Mouse (Mus musculus): ENCODE results near the gene Rest. TPM values are rescaled to one million over a fixed set of nuclear protein-coding genes. Genes with fewer than 3 reads are reported as not detected.
A peak's percentile ranks its signal among the peaks of the same experiment; 100 is the strongest.

Gene Rest
- polyA plus RNA-seq, 1 experiment from 2014 or later, result 29.0 TPM

DNA sequence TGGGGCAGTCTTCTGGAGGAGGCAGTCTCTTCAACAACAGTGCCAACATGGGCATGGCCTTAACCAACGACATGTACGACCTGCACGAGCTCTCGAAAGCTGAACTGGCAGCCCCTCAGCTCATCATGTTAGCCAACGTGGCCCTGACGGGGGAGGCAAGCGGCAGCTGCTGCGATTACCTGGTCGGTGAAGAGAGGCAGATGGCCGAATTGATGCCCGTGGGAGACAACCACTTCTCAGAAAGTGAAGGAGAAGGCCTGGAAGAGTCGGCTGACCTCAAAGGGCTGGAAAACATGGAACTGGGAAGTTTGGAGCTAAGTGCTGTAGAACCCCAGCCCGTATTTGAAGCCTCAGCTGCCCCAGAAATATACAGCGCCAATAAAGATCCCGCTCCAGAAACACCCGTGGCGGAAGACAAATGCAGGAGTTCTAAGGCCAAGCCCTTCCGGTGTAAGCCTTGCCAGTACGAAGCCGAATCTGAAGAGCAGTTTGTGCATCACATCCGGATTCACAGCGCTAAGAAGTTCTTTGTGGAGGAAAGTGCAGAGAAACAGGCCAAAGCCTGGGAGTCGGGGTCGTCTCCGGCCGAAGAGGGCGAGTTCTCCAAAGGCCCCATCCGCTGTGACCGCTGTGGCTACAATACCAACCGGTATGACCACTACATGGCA lies 2.8 kb downstream of the Rest start:
- H3K4me1 ChIP-seq (ENCODE audit: control insufficient read depth, insufficient read depth, low read length), result 0 out of 2 replicates have a peak, but pooled peaks cover 5% of the 10 kb centered on the region
- H3K27me3 ChIP-seq (ENCODE audit: control insufficient read depth, insufficient read depth, low read length), result no peaks in the 10 kb centered on the region
- H3K4me2 ChIP-seq, result peak overlapping the region; percentile 69
- H3K4me3 ChIP-seq (ENCODE audit: low read depth, low read length), result no peak overlapping the region
- 94% methylated on average over 30 of the region's 30 CpGs for WGBS (ENCODE audit: insufficient replicate concordance)
- no peak overlapping the region for H3K27ac ChIP-seq (ENCODE audit: low read depth, low read length)
- H3K9me3 ChIP-seq (replicated peaks; ENCODE audit: control insufficient read depth, low read length), result no peaks in the 10 kb centered on the region
- no peak overlapping the region for H3K9ac ChIP-seq (ENCODE audit: low read depth, low read length)
- no peak for ATAC-seq (replicated peaks; ENCODE audit: insufficient number of reproducible peaks, low FRiP score, low TSS enrichment)
- H3K36me3 ChIP-seq (ENCODE audit: control insufficient read depth, insufficient read depth, low read length), result peaks cover 26% of the 10 kb centered on the region

DNA sequence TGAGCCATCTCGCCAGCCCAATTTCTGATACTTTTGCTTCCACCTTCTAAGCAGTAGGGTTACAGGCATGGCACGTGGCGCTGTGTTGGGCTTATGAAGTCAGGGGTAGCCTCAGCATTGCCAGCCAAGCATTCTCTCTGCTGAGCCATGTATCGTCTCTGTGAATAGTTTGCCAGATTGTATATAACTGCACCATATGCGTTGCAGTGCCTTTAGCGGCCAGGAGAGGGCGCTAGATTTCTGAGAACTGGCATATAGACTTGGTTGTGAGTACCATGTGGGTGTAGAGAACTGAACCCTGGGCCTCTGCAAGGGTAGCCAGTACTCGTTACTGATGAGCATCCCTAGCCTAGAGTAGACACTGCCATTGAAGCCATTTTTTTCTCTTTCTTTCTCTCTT lies 4.1 kb downstream of the Rest start:
- H3K27me3 ChIP-seq (ENCODE audit: control insufficient read depth, insufficient read depth, low read length), result no peaks in the 10 kb centered on the region
- H3K9ac ChIP-seq (ENCODE audit: low read depth, low read length), result no peak overlapping the region
- H3K4me1 ChIP-seq (ENCODE audit: control insufficient read depth, insufficient read depth, low read length), result 0 out of 2 replicates have a peak, but pooled peaks cover 5% of the 10 kb centered on the region
- ATAC-seq (replicated peaks; ENCODE audit: insufficient number of reproducible peaks, low FRiP score, low TSS enrichment), result no peak
- H3K4me2 ChIP-seq, result no peak overlapping the region
- no peak overlapping the region for H3K27ac ChIP-seq (ENCODE audit: low read depth, low read length)
- H3K4me3 ChIP-seq (ENCODE audit: low read depth, low read length), result no peak overlapping the region
- WGBS (ENCODE audit: insufficient replicate concordance), result 72% methylated on average over 8 of the region's 8 CpGs
- peaks cover 32% of the 10 kb centered on the region for H3K36me3 ChIP-seq (ENCODE audit: control insufficient read depth, insufficient read depth, low read length)
- H3K9me3 ChIP-seq (replicated peaks; ENCODE audit: control insufficient read depth, low read length), result no peaks in the 10 kb centered on the region

DNA sequence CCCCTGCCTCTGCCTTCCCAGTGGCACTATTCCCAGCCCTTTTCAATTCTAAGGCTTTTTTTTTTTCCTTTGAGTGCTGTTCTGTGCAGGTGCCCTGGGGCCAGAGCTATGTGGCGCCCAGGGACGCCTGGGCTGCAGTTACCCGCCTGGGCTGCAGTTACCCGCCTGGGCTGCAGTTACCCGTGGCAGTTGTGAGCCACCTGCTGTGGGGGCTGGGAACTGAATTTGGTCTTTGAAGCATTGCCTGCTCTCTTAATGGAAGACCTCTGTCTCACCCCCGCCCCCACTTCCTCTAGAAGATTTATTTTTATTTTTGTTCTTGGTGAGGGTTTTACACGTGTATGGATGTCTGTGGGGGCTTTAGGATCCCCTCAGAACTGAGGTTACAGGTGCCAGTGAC lies 7.9 kb downstream of the Rest start:
- Histone ChIP-seq H3K4me1 (ENCODE audit: control insufficient read depth, insufficient read depth, low read length) (no peaks in the 10 kb centered on the region), H3K9me3 (replicated peaks; ENCODE audit: control insufficient read depth, low read length) (no peaks in the 10 kb centered on the region), H3K4me2 (no peak overlapping the region), H3K36me3 (ENCODE audit: control insufficient read depth, insufficient read depth, low read length) (peaks cover 43% of the 10 kb centered on the region), H3K4me3 (ENCODE audit: low read depth, low read length) (no peak overlapping the region), H3K27ac (ENCODE audit: low read depth, low read length) (no peak overlapping the region), H3K27me3 (ENCODE audit: control insufficient read depth, insufficient read depth, low read length) (no peaks in the 10 kb centered on the region), H3K9ac (ENCODE audit: low read depth, low read length) (no peak overlapping the region)
- ATAC-seq (replicated peaks; ENCODE audit: insufficient number of reproducible peaks, low FRiP score, low TSS enrichment), result no peak
- WGBS (ENCODE audit: insufficient replicate concordance), result 86% methylated on average over 7 of the region's 7 CpGs

DNA sequence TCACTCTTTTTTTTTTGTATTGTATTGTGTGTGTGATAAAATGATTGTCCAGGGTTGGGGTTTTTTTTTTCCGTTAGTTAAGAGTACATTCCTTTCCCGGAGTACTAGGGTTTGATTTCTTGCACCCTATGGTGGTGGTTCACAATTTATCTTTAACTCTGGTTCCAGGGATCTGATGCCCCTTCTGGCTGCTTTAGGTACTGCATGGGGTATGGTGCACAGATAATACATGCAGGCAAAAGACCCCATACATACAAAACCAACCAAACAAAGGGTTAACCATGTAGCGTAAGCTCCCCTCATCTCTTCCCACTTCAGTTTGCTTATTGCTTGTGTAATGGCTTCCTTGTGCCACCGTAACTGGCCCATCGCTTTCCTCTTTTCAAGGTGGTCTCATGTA lies 10.7 kb downstream of the Rest start:
- no peak overlapping the region for H3K4me3 ChIP-seq (ENCODE audit: low read depth, low read length)
- H3K27me3 ChIP-seq (ENCODE audit: control insufficient read depth, insufficient read depth, low read length), result no peaks in the 10 kb centered on the region
- no peak overlapping the region for H3K27ac ChIP-seq (ENCODE audit: low read depth, low read length)
- 92% methylated on average over 5 of the region's 5 CpGs for WGBS (ENCODE audit: insufficient replicate concordance)
- peaks cover 35% of the 10 kb centered on the region for H3K36me3 ChIP-seq (ENCODE audit: control insufficient read depth, insufficient read depth, low read length)
- no peak for ATAC-seq (replicated peaks; ENCODE audit: insufficient number of reproducible peaks, low FRiP score, low TSS enrichment)
- no peaks in the 10 kb centered on the region for H3K4me1 ChIP-seq (ENCODE audit: control insufficient read depth, insufficient read depth, low read length)
- H3K9me3 ChIP-seq (replicated peaks; ENCODE audit: control insufficient read depth, low read length), result no peaks in the 10 kb centered on the region
- no peak overlapping the region for H3K4me2 ChIP-seq
- no peak overlapping the region for H3K9ac ChIP-seq (ENCODE audit: low read depth, low read length)

DNA sequence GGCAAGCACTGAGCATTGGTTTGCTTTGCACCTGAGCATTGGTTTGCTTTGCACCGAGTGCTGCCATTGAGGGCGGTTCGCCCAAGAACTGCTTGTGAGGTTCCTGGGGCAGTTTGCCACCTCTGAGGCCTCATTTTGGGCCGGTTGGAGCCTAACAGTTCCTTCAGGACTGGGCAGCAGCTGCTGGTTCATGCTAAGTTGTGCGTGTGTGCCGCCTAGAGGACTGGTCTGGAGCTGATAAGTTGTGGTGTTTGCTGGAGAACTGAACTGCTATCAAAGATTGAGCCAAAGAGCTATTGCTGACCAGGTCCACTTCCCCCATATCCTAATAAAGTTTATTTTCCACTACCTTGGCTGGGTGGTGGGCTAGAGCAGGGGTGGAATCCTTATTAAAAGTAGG lies 11.9 kb downstream of the Rest start:
- H3K27me3 ChIP-seq (ENCODE audit: control insufficient read depth, insufficient read depth, low read length), result no peaks in the 10 kb centered on the region
- WGBS (ENCODE audit: insufficient replicate concordance), result 88% methylated on average over 6 of the region's 6 CpGs

DNA sequence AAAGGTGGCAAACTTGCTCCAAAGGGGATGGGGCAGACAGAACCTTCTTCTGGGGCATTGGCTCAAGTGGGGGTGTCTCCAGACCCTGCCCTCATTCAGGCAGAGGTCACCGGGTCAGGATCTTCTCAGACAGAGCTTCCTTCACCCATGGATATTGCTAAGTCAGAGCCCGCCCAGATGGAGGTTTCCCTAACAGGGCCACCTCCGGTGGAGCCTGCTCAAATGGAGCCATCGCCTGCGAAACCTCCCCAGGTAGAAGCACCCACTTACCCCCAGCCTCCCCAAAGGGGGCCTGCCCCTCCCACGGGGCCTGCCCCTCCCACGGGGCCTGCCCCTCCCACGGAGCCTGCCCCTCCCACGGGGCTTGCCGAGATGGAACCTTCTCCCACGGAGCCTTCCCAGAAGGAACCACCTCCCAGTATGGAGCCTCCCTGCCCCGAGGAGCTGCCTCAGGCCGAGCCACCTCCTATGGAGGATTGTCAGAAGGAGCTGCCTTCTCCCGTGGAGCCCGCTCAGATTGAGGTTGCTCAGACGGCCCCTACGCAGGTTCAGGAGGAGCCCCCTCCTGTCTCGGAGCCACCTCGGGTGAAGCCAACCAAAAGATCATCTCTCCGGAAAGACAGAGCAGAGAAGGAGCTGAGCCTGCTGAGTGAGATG lies 16.4 kb downstream of the Rest start:
- Histone ChIP-seq H3K36me3 (ENCODE audit: control insufficient read depth, insufficient read depth, low read length) (peaks cover 33% of the 10 kb centered on the region), H3K27me3 (ENCODE audit: control insufficient read depth, insufficient read depth, low read length) (no peaks in the 10 kb centered on the region), H3K9ac (ENCODE audit: low read depth, low read length) (no peak overlapping the region), H3K4me2 (no peak overlapping the region), H3K4me1 (ENCODE audit: control insufficient read depth, insufficient read depth, low read length) (peaks cover 3% of the 10 kb centered on the region; the same call in 1 of the 2 replicates), H3K27ac (ENCODE audit: low read depth, low read length) (no peak overlapping the region), H3K9me3 (replicated peaks; ENCODE audit: control insufficient read depth, low read length) (no peaks in the 10 kb centered on the region), H3K4me3 (ENCODE audit: low read depth, low read length) (no peak overlapping the region)
- WGBS (ENCODE audit: insufficient replicate concordance), result 87% methylated on average over 20 of the region's 20 CpGs
- no peak for ATAC-seq (replicated peaks; ENCODE audit: insufficient number of reproducible peaks, low FRiP score, low TSS enrichment)

More for the DNA sequence above, 11.9 kb downstream of the Rest start:
- no peak for ATAC-seq (replicated peaks; ENCODE audit: insufficient number of reproducible peaks, low FRiP score, low TSS enrichment)
- no peaks in the 10 kb centered on the region for H3K4me1 ChIP-seq (ENCODE audit: control insufficient read depth, insufficient read depth, low read length)
- H3K9ac ChIP-seq (ENCODE audit: low read depth, low read length), result no peak overlapping the region
- H3K4me3 ChIP-seq (ENCODE audit: low read depth, low read length), result no peak overlapping the region
- H3K9me3 ChIP-seq (replicated peaks; ENCODE audit: control insufficient read depth, low read length), result no peaks in the 10 kb centered on the region
- no peak overlapping the region for H3K27ac ChIP-seq (ENCODE audit: low read depth, low read length)
- peaks cover 44% of the 10 kb centered on the region for H3K36me3 ChIP-seq (ENCODE audit: control insufficient read depth, insufficient read depth, low read length)
- no peak overlapping the region for H3K4me2 ChIP-seq

DNA sequence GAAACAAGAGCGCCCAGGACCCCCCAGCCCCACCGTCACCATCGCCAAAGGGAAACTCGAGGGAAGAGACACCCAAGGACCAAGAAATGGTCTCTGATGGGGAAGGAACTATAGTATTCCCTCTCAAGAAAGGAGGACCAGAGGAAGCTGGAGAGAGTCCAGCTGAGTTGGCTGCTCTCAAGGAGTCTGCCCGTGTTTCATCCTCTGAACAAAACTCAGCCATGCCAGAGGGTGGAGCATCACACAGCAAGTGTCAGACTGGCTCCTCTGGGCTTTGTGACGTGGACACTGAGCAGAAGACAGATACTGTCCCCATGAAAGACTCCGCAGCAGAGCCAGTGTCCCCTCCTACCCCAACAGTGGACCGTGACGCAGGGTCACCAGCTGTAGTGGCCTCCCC lies 17.0 kb downstream of the Rest start:
- H3K36me3 ChIP-seq (ENCODE audit: control insufficient read depth, insufficient read depth, low read length), result peaks cover 29% of the 10 kb centered on the region
- WGBS (ENCODE audit: insufficient replicate concordance), result 88% methylated on average over 9 of the region's 9 CpGs
- no peak for ATAC-seq (replicated peaks; ENCODE audit: insufficient number of reproducible peaks, low FRiP score, low TSS enrichment)
- no peak overlapping the region for H3K4me2 ChIP-seq
- H3K27me3 ChIP-seq (ENCODE audit: control insufficient read depth, insufficient read depth, low read length), result no peaks in the 10 kb centered on the region
- peaks cover 8% of the 10 kb centered on the region for H3K4me1 ChIP-seq (ENCODE audit: control insufficient read depth, insufficient read depth, low read length)
- no peak overlapping the region for H3K4me3 ChIP-seq (ENCODE audit: low read depth, low read length)
- no peaks in the 10 kb centered on the region for H3K9me3 ChIP-seq (replicated peaks; ENCODE audit: control insufficient read depth, low read length)
- no peak overlapping the region for H3K9ac ChIP-seq (ENCODE audit: low read depth, low read length)
- H3K27ac ChIP-seq (ENCODE audit: low read depth, low read length), result no peak overlapping the region

DNA sequence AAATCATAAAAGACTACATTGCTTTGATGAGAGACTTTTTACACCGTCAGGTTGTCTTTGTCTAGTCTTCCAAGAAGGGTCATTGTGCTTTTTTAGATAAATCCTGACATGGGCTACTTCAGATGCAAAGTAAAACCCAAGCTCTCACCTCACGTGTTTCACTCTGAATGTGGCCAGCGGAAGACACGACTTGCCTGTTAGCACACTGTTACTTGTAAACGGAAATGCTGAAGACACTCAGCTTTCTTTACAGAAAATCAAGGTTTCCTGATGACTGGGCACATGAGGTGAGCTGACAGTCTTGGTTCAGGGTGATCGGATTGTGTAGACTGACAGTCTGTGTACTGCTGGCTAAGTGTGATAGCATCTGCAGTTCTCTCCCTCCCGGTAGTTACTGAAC lies 20.4 kb downstream of the Rest start:
- H3K27me3 ChIP-seq (ENCODE audit: control insufficient read depth, insufficient read depth, low read length), result no peaks in the 10 kb centered on the region
- no peak overlapping the region for H3K4me3 ChIP-seq (ENCODE audit: low read depth, low read length)
- peaks cover 12% of the 10 kb centered on the region for H3K4me1 ChIP-seq (ENCODE audit: control insufficient read depth, insufficient read depth, low read length)
- ATAC-seq (replicated peaks; ENCODE audit: insufficient number of reproducible peaks, low FRiP score, low TSS enrichment), result no peak
- no peaks in the 10 kb centered on the region for H3K9me3 ChIP-seq (replicated peaks; ENCODE audit: control insufficient read depth, low read length)
- H3K4me2 ChIP-seq, result no peak overlapping the region
- no peak overlapping the region for H3K27ac ChIP-seq (ENCODE audit: low read depth, low read length)
- WGBS (ENCODE audit: insufficient replicate concordance), result 79% methylated on average over 7 of the region's 7 CpGs
- peaks cover 34% of the 10 kb centered on the region for H3K36me3 ChIP-seq (ENCODE audit: control insufficient read depth, insufficient read depth, low read length)
- no peak overlapping the region for H3K9ac ChIP-seq (ENCODE audit: low read depth, low read length)

DNA sequence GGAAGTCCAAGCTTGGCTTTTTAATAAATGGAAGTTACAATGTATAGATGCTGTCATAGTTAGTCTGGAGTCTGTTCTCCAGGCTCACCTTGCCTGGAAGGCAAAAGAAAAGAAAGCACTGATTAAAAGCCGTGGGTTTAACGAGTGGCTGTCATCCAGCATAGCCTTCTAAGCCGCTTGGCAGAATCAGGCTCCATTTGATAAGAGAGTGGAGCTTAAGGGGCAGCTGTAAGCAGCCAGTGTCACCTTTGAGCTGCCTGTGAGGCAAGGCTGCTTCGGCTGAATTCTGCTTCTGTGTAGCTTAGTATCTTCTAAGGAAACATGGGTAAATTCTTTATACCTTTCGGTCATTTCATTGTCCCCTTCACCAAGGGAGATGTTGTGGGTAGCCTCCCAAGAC lies 21.6 kb downstream of the Rest start:
- ATAC-seq (replicated peaks; ENCODE audit: insufficient number of reproducible peaks, low FRiP score, low TSS enrichment), result no peak
- no peak overlapping the region for H3K4me3 ChIP-seq (ENCODE audit: low read depth, low read length)

More for the DNA sequence above, 21.6 kb downstream of the Rest start:
- Histone ChIP-seq H3K4me1 (ENCODE audit: control insufficient read depth, insufficient read depth, low read length) (peaks cover 12% of the 10 kb centered on the region), H3K27ac (ENCODE audit: low read depth, low read length) (no peak overlapping the region), H3K9ac (ENCODE audit: low read depth, low read length) (no peak overlapping the region), H3K27me3 (ENCODE audit: control insufficient read depth, insufficient read depth, low read length) (no peaks in the 10 kb centered on the region), H3K36me3 (ENCODE audit: control insufficient read depth, insufficient read depth, low read length) (peaks cover 24% of the 10 kb centered on the region), H3K4me2 (no peak overlapping the region), H3K9me3 (replicated peaks; ENCODE audit: control insufficient read depth, low read length) (no peaks in the 10 kb centered on the region)
- 48% methylated on average over 5 of the region's 5 CpGs for WGBS (ENCODE audit: insufficient replicate concordance)

All from heart, embryonic 11.5 days (tissue).